Mouse (Mus musculus) kidney, adult 2 months (tissue): ENCODE measurements around the gene Glrp1. TPM values are rescaled to one million over a fixed set of nuclear protein-coding genes. Genes with fewer than 3 reads are reported as not detected.
A peak's percentile ranks its signal among the peaks of the same experiment; 100 is the strongest.

Experiments used
- DNase-seq: peaks from one replicate; pipeline ENCODE4 v3.0.0; 2021
- H3K27ac ChIP-seq: fragments of 200-500 bp; 2 replicates; pipeline ENCODE4 v1.5.1; 2012; ENCODE audit warnings: low read depth, low read length, control low read depth, inconsistent platforms; ENCODE audit not compliant: insufficient read depth
- H3K27me3 ChIP-seq: fragments of 200-500 bp; replicated peaks from 2 replicates; pipeline ENCODE4 v1.6.1; 2012; ENCODE audit warnings: mild to moderate bottlenecking, moderate library complexity, low read length, inconsistent platforms; ENCODE audit not compliant: control insufficient read depth, insufficient read depth
- H3K36me3 ChIP-seq: fragments of 200-500 bp; 2 replicates; pipeline ENCODE4 v1.6.1; 2012; ENCODE audit warnings: mild to moderate bottlenecking, moderate library complexity, low read length, inconsistent platforms; ENCODE audit not compliant: control insufficient read depth, insufficient read depth
- H3K4me1 ChIP-seq: fragments of 200-500 bp; 2 replicates; pipeline ENCODE4 v1.6.1; 2011; ENCODE audit warnings: low read length; ENCODE audit not compliant: control insufficient read depth, insufficient read depth
- H3K4me3 ChIP-seq: fragments of 200-500 bp; 2 replicates; pipeline ENCODE4 v1.5.1; 2011; ENCODE audit warnings: mild to moderate bottlenecking, low read depth, low read length, control low read depth; ENCODE audit not compliant: insufficient read depth
- CTCF ChIP-seq: fragments of 200-500 bp; conservative IDR thresholded peaks from 2 replicates; pipeline ENCODE4 v1.5.1; 2011; ENCODE audit warnings: low read depth, mild to moderate bottlenecking, control low read depth, low read length, moderate library complexity, mixed read lengths; ENCODE audit not compliant: insufficient read depth, insufficient read length
- POLR2A ChIP-seq: fragments of 200-500 bp; IDR thresholded peaks from one replicate; pipeline ENCODE4 v1.6.1; 2011; ENCODE audit warnings: low read depth, low read length, control low read depth
- WGBS: fragments of 180-500 bp; shearing (Covaris S2); methylation state at CpG from one replicate; pipeline ENCODE4 v1.1.7; 2018; 5-methylcytosine and 5-hydroxymethylcytosine counted together
- polyA plus RNA-seq: library from polyadenylated mRNA; depleted of rRNA; stranded (reverse); fragments of >200 nt; gene quantifications from 2 replicates; pipeline ENCODE4 v1.2.3, GENCODE M21; 2012

Gene Glrp1
- polyA plus RNA-seq, 1 experiment = not detected

DNA sequence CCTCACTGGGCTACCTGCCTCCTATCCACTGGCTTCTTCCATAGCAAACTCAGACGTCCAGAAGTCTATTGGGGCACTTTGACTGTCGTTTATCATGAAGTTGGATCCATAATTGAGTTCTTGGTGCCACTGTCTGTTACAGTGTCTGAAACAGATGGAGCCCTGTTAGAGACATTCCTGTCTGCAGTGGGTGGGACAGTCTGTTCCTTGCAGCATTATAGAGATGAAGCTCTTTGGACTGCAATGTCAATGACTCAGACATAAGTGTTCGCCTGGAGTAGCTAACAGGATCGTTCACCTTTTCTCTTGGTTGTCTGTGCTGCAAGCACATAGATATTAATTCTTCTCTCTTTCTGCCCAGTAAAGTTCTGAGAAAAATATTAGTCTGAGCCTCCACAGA lies 25.8 kb downstream of the Glrp1 start:
- H3K4me3 ChIP-seq = no peak overlapping the region
- WGBS = 92% methylated on average over 4 of the region's 4 CpGs
- no peaks in the 10 kb centered on the region for H3K27me3 ChIP-seq
- no peak for DNase-seq
- TF ChIP-seq POLR2A = no peak
- no peaks in the 10 kb centered on the region for H3K36me3 ChIP-seq
- H3K4me1 ChIP-seq = no peaks in the 10 kb centered on the region
- H3K27ac ChIP-seq = no peak overlapping the region

DNA sequence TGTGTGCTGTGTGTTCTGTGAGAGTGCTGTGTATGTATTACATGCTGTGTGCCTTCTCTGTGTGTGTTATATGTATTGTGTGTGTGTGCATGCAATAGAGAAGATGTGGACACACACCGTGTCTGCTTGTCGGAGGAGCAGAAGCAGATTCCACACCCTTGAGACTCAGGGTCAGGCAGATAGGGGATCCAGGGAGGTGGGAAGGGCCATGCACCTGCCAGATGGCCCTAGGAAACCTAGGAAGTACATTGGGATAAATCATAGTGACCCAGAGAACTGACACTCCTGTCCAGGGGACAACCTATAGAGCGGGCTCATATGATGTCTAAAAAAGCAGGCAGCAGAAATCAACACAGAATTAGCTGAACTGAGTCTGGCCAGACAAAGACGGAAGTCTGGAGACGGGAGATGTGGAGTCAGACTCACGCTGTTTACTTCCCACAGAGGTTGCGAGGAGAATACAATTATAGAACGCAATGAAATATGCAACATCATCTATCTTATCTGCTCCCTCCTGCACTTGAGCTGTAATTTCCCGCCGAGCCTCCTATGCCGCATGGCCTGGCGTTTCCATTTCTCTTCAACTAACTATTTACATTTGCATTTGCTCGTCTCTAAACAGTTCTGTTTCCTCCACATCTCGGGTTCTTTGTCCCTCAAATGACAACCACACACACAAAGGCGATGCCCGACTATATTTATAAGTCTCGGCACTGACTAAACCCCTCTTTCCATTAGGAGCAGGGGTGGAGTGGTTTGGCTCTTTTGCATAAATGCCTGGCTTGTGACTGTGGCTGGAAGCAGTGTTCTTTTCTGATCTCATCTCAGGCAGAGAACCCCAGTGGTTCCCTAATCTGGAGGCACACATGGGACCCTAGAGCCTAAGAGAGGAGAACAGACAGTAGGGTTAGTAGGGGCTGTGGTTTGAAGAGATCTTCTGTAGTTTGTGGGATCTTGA lies 27.4 kb downstream of the Glrp1 start:
- no peak overlapping the region for H3K4me3 ChIP-seq
- 78% methylated on average over 17 of the region's 17 CpGs for WGBS
- TF ChIP-seq CTCF (no peak), POLR2A (no peak)

DNA sequence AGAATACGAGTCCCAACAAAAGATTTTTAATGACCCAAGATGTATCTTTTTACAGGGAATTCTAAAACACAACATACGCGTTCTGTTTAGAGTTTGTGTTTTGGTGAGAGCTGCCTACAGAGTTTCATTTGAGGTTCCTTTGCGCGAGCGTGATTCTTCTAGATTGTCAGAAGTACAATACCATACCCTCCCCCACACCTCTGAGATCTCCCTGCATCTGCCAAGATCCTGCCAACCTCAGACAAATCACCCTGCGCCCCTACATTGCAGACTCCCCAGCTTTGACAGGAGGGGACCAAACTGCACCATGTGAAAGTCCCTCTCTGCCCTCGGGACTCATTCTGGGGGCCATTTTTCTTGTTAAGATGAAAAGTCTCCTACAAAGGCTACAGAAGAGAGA lies 29.3 kb downstream of the Glrp1 start:
- Histone ChIP-seq H3K4me1 (peaks cover 9% of the 10 kb centered on the region), H3K36me3 (no peaks in the 10 kb centered on the region), H3K27ac (no peak overlapping the region), H3K4me3 (no peak overlapping the region), H3K27me3 (no peaks in the 10 kb centered on the region)
- no peak for DNase-seq
- WGBS = 87% methylated on average over 8 of the region's 8 CpGs
- TF ChIP-seq POLR2A = no peak

More for the DNA sequence above, 27.4 kb downstream of the Glrp1 start:
- DNase-seq = no peak
- Histone ChIP-seq H3K4me1 (no peaks in the 10 kb centered on the region; the same call in 1 of the 2 replicates), H3K27me3 (no peaks in the 10 kb centered on the region), H3K36me3 (no peaks in the 10 kb centered on the region), H3K27ac (no peak overlapping the region)

DNA sequence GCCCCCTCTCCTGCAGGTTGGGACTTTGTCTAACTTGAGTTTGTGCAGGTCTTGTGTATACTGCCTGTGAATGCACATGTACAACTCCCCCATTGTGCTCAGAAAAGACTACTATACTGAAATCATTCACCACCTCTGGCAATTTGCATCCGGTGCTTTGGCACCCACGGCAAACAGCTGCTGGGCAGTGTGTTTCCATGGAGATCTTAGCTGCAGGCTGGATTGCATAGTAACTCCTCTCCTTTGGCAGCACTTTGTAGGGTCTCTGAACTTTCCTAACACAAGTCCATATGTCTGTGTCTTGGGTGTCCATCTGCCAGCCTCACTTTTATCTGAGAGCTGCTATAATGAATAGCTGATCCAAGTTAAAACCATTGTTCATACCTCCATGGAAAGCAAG lies 31.7 kb downstream of the Glrp1 start:
- 39% methylated on average over 2 of the region's 2 CpGs for WGBS
- H3K27ac ChIP-seq = no peak overlapping the region
- no peak overlapping the region for H3K4me3 ChIP-seq
- H3K4me1 ChIP-seq = peaks cover 19% of the 10 kb centered on the region
- no peaks in the 10 kb centered on the region for H3K36me3 ChIP-seq
- H3K27me3 ChIP-seq = no peaks in the 10 kb centered on the region
- DNase-seq = no peak
- TF ChIP-seq POLR2A (no peak), CTCF (no peak)

DNA sequence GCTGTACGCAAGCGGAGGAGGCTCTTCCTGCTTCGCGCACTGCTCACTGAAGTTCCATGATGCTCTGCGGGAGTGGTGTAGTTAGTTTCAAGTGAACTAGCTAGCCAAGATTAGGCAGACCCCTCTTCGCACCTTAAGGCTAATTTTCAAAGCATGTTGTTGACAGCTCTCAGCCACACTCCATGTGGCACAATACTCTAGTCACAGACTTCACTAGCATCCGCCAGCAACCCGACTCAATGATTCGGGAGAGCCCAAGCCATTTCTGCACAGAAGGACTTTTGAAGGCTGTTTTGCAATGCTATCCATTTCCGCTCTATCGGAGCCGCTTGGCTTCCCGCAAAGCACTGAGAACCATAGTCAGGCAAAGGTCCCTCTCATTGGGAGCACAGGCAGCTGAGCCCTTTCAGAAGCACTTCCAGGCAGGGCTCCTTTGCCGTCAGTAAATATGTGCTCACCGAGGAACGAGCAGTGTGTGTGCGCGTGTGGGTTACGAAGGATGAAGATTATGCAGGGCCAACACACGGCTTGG lies 33.2 kb downstream of the Glrp1 start:
- Histone ChIP-seq H3K27ac (peak overlapping the region; percentile 88; the same call in 1 of the 2 replicates), H3K4me3 (no peak overlapping the region), H3K4me1 (peaks cover 19% of the 10 kb centered on the region), H3K27me3 (no peaks in the 10 kb centered on the region), H3K36me3 (no peaks in the 10 kb centered on the region)
- no peak for DNase-seq
- TF ChIP-seq POLR2A = no peak
- TF ChIP-seq CTCF = no peak
- 84% methylated on average over 20 of the region's 20 CpGs for WGBS

DNA sequence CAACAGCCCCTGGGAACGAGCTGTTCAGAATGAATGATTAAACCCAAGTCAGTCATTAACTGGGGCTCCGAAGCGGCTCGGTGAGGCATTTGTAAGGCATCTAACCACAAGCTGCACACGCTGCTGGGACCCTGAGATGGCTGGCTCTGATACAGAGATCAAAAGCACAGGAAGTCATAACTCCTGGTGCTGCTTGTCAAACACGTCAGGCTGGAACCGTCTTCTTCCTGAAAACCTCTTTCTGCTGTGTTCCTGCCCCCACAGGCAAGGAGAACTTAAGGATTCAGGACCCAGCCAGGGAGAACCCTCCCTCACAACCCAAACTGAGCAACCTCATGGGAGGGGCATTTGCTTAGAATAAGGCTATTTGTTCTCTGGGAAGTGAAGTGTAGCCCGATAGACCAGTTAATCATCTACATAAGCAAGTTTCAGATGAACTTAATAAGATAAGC lies 34.3 kb downstream of the Glrp1 start:
- Histone ChIP-seq H3K4me1 (peaks cover 19% of the 10 kb centered on the region), H3K36me3 (no peaks in the 10 kb centered on the region), H3K27ac (peak overlapping the region; percentile 88), H3K27me3 (no peaks in the 10 kb centered on the region), H3K4me3 (no peak overlapping the region)
- no peak for TF ChIP-seq CTCF
- no peak for TF ChIP-seq POLR2A
- 2% methylated on average over 8 of the region's 8 CpGs for WGBS
- peak; percentile 84 for DNase-seq

DNA sequence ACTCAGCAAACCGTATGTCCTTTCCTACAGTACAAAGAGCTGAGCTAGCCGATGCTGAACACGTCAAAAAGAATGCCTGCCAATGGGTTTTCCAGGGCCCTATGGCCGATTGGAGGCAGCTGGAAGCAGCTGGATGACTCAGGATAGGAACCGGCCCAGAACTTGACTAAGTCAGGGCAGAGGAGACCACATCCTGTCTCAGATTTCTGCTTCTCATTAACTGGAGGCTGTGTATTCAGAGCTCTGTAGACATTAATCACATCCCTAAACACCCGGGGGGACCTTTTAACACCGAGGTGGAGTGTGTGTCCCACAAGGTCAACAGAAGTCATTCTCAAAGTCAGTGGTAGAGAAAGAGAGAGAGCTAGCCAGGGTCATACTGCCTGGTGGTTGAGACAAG lies 35.3 kb downstream of the Glrp1 start:
- WGBS = 16% methylated on average over 7 of the region's 7 CpGs
- H3K4me1 ChIP-seq = peaks cover 19% of the 10 kb centered on the region
- TF ChIP-seq CTCF = no peak
- TF ChIP-seq POLR2A = no peak
- DNase-seq = peak; percentile 83
- H3K4me3 ChIP-seq = no peak overlapping the region
- no peaks in the 10 kb centered on the region for H3K27me3 ChIP-seq
- no peaks in the 10 kb centered on the region for H3K36me3 ChIP-seq
- H3K27ac ChIP-seq = peak overlapping the region; percentile 88
